Mouse (Mus musculus) liver, embryonic 11.5 days (tissue): ENCODE data around the gene Wdr60. TPM values are rescaled to one million over a fixed set of nuclear protein-coding genes. Genes with fewer than 3 reads are reported as not detected.
A peak's percentile ranks its signal among the peaks of the same experiment; 100 is the strongest.

Experiments used
- ATAC-seq: fragments of 200-750 bp; cut with Nextera tagmentation; replicated peaks from 2 replicates; pipeline ENCODE4 v1.8.0; 2017; ENCODE audit warnings: moderate number of reproducible peaks, mild to moderate bottlenecking, moderate TSS enrichment, moderate library complexity; ENCODE audit not compliant: low FRiP score
- DNase-seq: peaks from one replicate; pipeline ENCODE4 v3.0.0-alpha.2; 2017; ENCODE audit warnings: low spot score
- H3K27ac ChIP-seq: fragments of 300-500 bp; sonication (generic); 2 replicates; pipeline ENCODE4 v1.5.1; 2014; ENCODE audit warnings: mild to moderate bottlenecking, low read depth, low read length, control low read depth
- H3K27me3 ChIP-seq: fragments of 300-500 bp; sonication (generic); replicated peaks from 2 replicates; pipeline ENCODE4 v1.6.1; 2014; ENCODE audit warnings: low read length, mixed read lengths; ENCODE audit not compliant: control insufficient read depth, insufficient read depth
- H3K36me3 ChIP-seq: fragments of 300-500 bp; sonication (generic); 2 replicates; pipeline ENCODE4 v1.6.1; 2014; ENCODE audit warnings: mild to moderate bottlenecking, low read length, moderate library complexity, mixed read lengths; ENCODE audit not compliant: control insufficient read depth, insufficient read depth
- H3K4me1 ChIP-seq: fragments of 300-500 bp; sonication (generic); replicated peaks from 2 replicates; pipeline ENCODE4 v1.6.1; 2014; ENCODE audit warnings: low read length, mixed read lengths; ENCODE audit not compliant: control insufficient read depth, insufficient read depth
- H3K4me2 ChIP-seq: fragments of 300-500 bp; sonication (generic); 2 replicates; pipeline ENCODE4 v1.6.1; 2014; ENCODE audit warnings: mild to moderate bottlenecking, control low read depth, moderate library complexity
- H3K4me3 ChIP-seq: fragments of 300-500 bp; sonication (generic); 2 replicates; pipeline ENCODE4 v1.5.1; 2014; ENCODE audit warnings: low read depth, low read length, control low read depth
- H3K9ac ChIP-seq: fragments of 300-500 bp; sonication (generic); 2 replicates; pipeline ENCODE4 v1.6.1; 2014; ENCODE audit warnings: low read depth, low read length, control low read depth
- H3K9me3 ChIP-seq: fragments of 300-500 bp; sonication (generic); 2 replicates; pipeline ENCODE4 v1.6.1; 2016; ENCODE audit warnings: low read length, inconsistent platforms, mixed read lengths; ENCODE audit not compliant: control insufficient read depth
- WGBS: fragments of 180-500 bp; shearing (Covaris S2); extraction: QIAGEN DNeasy Blood & Tissue Kit; methylation state at CpG from one replicate; pipeline ENCODE4 v1.1.7; 2014; 5-methylcytosine and 5-hydroxymethylcytosine counted together
- polyA plus RNA-seq: library from polyadenylated mRNA; unstranded; fragments of >200 nt; fragmentation: Nextera tagmentation; extraction: Ambion mirVana; gene quantifications from 2 replicates; pipeline ENCODE4 v1.2.1, GENCODE M21; 2014

Wdr60 gene
- polyA plus RNA-seq, result 8.7 and 12.2 TPM in 2 replicates

DNA sequence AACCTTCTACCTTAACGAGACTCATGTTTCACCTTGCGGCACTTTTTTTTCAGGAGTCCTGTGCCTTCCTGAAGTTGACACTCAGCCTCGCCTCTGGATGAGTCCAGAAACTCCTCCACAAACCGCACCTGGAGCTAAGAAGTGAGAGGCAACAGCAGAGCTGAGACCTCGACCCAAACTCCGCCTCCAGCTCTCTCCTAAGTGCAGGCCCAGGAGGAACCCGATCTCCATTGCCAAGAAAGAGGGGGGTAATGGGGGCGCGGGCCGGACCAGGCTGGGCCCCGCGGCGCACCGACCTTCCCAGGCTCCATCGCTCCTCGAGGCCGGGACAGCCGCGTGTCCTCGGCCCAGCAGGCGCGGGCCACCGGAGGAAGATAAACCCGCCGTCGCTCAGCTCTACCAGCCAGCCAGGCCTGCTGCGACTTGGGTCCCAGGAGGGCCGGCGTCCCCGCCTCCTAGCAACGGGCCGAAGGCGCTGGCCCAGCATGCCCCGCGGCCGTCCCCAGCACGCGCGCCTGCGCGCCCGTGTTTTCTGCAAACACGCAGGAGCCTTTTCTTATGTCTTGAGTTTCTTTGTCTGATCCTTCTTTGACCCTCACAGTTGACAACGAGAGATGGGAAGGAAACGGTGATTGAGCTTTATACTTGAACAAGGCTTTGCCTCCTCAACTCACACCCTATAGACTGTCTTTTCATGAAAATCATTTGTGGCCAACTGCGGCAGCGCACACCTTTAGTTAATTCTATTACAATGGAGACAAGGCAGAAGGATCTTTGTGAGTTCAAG lies at the start of gene Wdr60:
Gene Wdr60 (minus strand): TSS at position 468 of the 787 bp plus-strand sequence.
- Histone ChIP-seq H3K36me3 (no peaks in the 10 kb centered on the region), H3K4me1 (peaks cover 5% of the 10 kb centered on the region; the same call in 1 of the 2 replicates), H3K4me3 (peak within 1 kb of the TSS; percentile 58), H3K4me2 (peak within 1 kb of the TSS; percentile 79), H3K27me3 (no peaks in the 10 kb centered on the region), H3K27ac (no peak within 1 kb of the TSS), H3K9me3 (no peaks in the 10 kb centered on the region), H3K9ac (peak within 1 kb of the TSS; percentile 61)
- peak; percentile 96 for ATAC-seq
- DNase-seq, result peak; percentile 91
- WGBS, result 4% methylated on average over 47 of the region's 47 CpGs

DNA sequence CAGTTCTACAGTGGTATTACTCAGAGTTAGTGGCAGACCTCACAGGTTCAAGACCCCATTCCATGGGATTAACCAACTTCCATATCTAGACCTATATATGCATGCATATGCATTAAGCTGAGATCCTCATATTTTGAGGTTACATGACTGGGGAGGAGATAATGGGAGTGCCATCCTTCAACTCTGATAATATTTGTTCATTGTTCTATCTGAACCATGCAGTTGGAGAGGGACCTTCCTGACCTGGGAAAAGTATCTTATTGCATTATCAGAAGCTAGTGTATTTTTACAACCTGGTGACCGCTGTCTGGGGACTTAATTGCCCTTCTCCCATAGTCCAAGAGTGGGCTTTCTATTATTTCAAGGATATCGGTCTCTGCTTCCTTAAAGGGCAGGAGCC lies 45.8 kb upstream of the Wdr60 start:
- Histone ChIP-seq H3K27me3 (no peaks in the 10 kb centered on the region), H3K4me2 (no peak overlapping the region), H3K36me3 (no peaks in the 10 kb centered on the region), H3K4me3 (no peak overlapping the region), H3K27ac (no peak overlapping the region), H3K9ac (no peak overlapping the region), H3K4me1 (peaks cover 7% of the 10 kb centered on the region), H3K9me3 (no peaks in the 10 kb centered on the region)
- DNase-seq (no peak), ATAC-seq (no peak; the same call in 1 of the 2 replicates)
- 66% methylated on average over 2 of the region's 2 CpGs for WGBS

DNA sequence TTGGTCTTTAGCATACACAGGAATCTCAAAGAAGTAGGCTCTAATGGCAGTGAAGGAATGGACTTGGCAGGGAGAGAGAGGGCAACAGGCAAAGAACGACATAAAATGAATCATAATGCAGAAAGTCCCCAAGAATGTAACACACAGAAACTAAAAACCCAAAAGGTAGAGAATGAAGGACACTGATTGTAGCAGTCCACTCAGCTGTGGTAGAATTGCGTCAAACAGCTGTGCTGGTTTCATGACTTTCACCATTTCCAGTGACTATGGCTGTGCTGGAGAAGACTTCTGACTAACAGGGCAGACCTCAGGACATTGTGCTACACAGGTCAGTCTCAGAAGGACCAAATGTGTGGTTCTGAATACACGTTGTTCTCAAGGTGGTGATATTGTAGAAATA lies 45.0 kb upstream of the Wdr60 start:
- Histone ChIP-seq H3K27me3 (no peaks in the 10 kb centered on the region), H3K4me1 (peaks cover 7% of the 10 kb centered on the region), H3K9me3 (no peaks in the 10 kb centered on the region), H3K27ac (no peak overlapping the region), H3K4me2 (no peak overlapping the region), H3K36me3 (no peaks in the 10 kb centered on the region), H3K9ac (no peak overlapping the region), H3K4me3 (no peak overlapping the region)
- DNase-seq (no peak), ATAC-seq (no peak)
- WGBS, result 83% methylated on average over 3 of the region's 3 CpGs

DNA sequence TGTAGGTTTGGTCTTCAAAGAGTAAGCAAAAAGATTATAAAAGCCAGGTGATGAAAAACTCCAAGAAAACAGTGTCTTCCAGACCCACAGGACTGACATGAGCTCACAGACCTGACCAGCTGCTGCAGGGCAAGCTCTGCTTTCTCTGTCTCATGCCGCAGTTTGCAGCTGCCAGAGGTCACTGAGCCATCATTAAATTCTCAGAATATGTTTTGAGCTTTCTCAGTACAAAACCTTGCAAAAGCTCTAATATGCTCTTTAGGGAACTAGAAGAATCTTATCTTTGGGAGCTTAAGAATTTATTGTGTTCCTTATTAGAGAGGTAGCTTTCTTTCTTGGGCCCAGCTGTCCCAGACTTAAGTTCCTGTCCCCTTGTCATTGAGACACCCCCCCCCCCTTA lies 43.2 kb upstream of the Wdr60 start:
- Histone ChIP-seq H3K36me3 (no peaks in the 10 kb centered on the region), H3K9ac (no peak overlapping the region), H3K9me3 (no peaks in the 10 kb centered on the region), H3K4me2 (no peak overlapping the region), H3K27me3 (no peaks in the 10 kb centered on the region), H3K27ac (no peak overlapping the region), H3K4me1 (peaks cover 7% of the 10 kb centered on the region), H3K4me3 (no peak overlapping the region)
- no peak for ATAC-seq
- WGBS, result 76% methylated on average over 1 of the region's 1 CpGs
- DNase-seq, result no peak

DNA sequence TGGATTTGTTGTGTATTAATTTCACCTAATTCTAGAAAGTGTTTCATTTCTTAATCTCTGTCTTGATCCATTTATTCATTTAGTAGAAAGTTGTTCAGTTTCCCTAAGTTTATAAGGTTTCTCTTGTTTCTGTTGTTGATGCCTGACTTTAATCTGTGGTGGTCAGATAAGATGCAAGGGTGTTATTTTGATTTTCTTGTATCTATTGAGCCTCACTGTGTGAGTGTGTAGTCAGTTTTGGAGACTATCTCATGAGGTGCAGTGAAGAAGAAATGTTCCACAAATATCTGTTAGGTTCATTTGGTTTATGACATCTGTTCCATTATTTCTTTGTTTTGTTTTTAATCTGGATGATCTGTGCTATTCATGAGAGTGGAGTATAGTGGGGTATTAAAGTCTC lies 39.4 kb upstream of the Wdr60 start:
- H3K9ac ChIP-seq, result no peak overlapping the region
- no peak overlapping the region for H3K4me2 ChIP-seq
- no peak; the same call in 1 of the 2 replicates for ATAC-seq
- no peak for DNase-seq
- no peaks in the 10 kb centered on the region for H3K4me1 ChIP-seq
- H3K36me3 ChIP-seq, result no peaks in the 10 kb centered on the region
- no peak overlapping the region for H3K4me3 ChIP-seq
- no peak overlapping the region for H3K27ac ChIP-seq
- H3K27me3 ChIP-seq, result no peaks in the 10 kb centered on the region
- H3K9me3 ChIP-seq, result no peaks in the 10 kb centered on the region

DNA sequence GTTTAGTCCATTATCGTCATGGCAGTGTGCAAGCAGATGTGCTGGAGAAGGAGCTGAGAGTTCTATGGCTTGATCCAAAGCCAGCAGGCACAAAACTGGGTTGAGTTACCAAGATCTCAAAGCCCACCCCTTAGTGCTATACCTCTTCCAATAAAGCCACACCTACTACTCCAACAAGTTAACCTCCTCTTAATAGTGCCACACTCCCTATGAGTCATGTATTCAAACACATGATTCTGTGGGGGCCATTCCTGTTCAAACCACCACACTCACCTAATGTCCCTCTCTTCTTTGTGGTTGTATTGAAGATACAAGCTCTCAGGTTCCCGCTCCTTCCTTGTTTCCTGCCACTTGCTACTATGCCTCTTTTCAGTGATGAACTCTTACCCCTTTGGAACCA lies 37.1 kb upstream of the Wdr60 start:
- H3K4me2 ChIP-seq, result no peak overlapping the region
- H3K9ac ChIP-seq, result no peak overlapping the region
- no peaks in the 10 kb centered on the region for H3K9me3 ChIP-seq
- no peaks in the 10 kb centered on the region for H3K36me3 ChIP-seq
- H3K27ac ChIP-seq, result no peak overlapping the region
- ATAC-seq (no peak), DNase-seq (no peak)
- no peaks in the 10 kb centered on the region for H3K4me1 ChIP-seq
- no peak overlapping the region for H3K4me3 ChIP-seq
- 100% methylated on average over 2 of the region's 2 CpGs for WGBS
- no peaks in the 10 kb centered on the region for H3K27me3 ChIP-seq

DNA sequence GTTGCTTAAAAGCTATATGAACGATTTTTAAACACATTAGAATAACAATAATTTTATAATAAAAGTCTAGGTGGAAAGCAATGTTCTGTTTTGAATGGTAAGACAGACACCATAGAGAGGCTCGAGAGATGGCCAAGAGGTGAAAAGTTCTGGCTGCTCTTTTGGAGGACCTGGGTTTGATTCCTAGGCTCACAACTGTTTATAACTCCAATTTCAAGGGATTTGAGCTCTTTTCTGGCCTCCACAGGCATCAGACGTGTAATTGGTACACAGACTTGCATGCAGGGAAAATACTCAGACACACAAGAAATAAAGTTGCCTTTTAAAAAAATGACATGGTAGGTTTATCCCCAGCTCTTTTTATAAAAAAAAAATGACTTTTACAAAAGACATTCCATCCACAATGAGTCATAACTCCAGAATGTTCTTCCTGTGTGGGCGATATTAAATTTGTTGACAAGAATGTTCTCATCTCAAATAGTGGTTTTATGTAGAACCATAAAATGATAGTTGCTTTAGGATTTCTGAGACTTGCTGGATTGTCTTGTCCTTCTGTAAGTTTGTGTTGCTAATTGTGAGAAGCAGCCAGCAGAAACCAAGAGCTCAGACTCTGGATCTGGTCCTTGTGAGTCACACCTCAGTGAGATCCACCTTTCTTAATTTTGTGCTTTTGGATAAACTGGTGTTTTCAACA lies 30.9 kb upstream of the Wdr60 start:
- Histone ChIP-seq H3K4me3 (no peak overlapping the region), H3K4me1 (no peaks in the 10 kb centered on the region), H3K9me3 (no peaks in the 10 kb centered on the region), H3K9ac (no peak overlapping the region), H3K27ac (no peak overlapping the region), H3K27me3 (no peaks in the 10 kb centered on the region), H3K36me3 (no peaks in the 10 kb centered on the region), H3K4me2 (no peak overlapping the region)
- ATAC-seq, result no peak
- WGBS, result 81% methylated on average over 4 of the region's 4 CpGs
- no peak for DNase-seq

DNA sequence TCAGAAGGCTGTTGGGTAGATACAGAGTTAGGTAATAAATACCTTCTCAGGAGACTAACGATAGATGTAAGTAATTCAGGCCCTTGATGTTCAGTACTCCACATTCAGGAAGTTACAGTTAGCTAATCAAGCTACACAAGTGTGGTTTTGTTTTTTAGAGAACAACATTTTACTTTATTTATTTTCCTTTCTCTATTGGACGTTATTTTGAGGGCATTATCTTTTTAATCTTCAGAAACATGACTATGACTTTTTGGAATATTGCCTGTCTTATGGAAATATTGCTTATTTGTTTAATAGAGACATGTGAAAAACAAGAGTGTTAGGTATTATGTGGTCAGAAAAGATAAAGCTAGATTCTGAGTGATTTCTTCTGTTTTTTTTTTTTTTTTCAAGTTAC lies 30.4 kb upstream of the Wdr60 start:
- no peaks in the 10 kb centered on the region for H3K9me3 ChIP-seq
- H3K9ac ChIP-seq, result no peak overlapping the region
- H3K4me2 ChIP-seq, result no peak overlapping the region
- H3K4me3 ChIP-seq, result no peak overlapping the region
- H3K36me3 ChIP-seq, result no peaks in the 10 kb centered on the region
- ATAC-seq, result no peak
- 60% methylated on average over 2 of the region's 2 CpGs for WGBS
- no peaks in the 10 kb centered on the region for H3K27me3 ChIP-seq
- DNase-seq, result no peak
- H3K27ac ChIP-seq, result no peak overlapping the region
- no peaks in the 10 kb centered on the region for H3K4me1 ChIP-seq

DNA sequence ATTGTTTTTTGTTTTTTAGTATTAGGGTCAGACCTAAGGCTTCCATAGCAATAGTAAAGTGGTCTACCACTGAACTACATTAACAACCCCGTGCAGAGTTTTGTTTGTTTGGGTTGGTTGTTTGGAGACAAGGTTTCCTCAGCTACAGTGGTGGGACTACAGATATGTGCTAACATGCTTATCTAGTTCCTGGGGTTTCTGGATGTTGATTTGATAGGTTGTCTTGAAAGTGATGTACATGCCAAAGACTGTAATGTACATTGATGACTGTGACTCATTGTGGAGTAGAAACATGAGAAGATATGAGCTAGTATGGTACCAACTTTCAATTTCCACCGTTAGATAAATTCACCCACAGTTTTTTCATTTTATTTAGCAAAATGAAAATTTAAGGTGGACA lies 20.7 kb upstream of the Wdr60 start:
- H3K4me2 ChIP-seq, result peak overlapping the region; percentile 64
- ATAC-seq, result no peak
- no peak overlapping the region for H3K27ac ChIP-seq
- DNase-seq, result no peak
- H3K9me3 ChIP-seq, result no peaks in the 10 kb centered on the region
- no peak overlapping the region for H3K4me3 ChIP-seq
- no peaks in the 10 kb centered on the region for H3K27me3 ChIP-seq
- 61% methylated on average over 2 of the region's 2 CpGs for WGBS
- H3K4me1 ChIP-seq, result peaks cover 18% of the 10 kb centered on the region
- no peak overlapping the region for H3K9ac ChIP-seq
- H3K36me3 ChIP-seq, result no peaks in the 10 kb centered on the region
